Mouse (Mus musculus) kidney, postnatal 10 days (tissue): ENCODE data around the gene Psmb2.

ENCODE experiments used
- DNase-seq: peaks from one replicate; pipeline ENCODE4 v3.0.0; 2021; ENCODE audit warnings: mixed read lengths

Psmb2 gene

GRCm38 (mm10) chr4:126732531-126733380, 55.3 kb downstream of the Psmb2 start:
- no peak for DNase-seq

DNA sequence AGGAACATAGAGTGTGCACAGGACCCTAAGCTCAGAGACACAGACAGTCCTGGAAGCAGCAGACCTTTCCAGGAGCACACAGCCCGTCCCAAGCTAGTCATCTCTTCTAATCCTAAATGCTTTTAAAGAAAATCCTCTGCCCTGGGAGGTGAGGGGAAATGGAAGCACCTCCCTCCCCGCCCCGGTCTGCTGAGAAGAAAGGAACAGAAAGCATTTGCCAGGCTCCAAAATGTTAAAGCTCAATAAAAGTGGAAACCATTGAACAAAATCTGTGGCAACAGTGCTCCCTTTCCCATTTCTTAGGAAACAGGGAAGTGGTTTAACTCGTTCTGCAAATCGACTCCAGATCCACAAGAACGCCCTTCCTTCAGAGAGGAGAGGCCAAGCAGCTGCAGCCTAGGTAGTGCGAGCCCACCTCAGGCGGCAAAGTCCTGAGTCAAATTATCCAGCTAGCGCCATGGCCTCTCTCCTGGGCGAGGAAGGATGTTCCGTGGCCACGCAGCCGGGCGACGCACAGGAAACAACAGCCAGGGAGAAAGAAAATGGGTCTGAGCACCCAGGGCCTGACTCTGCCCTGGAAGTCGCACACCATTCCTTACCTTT, 56.7 kb downstream of the Psmb2 start:
- DNase-seq, result no peak

DNA sequence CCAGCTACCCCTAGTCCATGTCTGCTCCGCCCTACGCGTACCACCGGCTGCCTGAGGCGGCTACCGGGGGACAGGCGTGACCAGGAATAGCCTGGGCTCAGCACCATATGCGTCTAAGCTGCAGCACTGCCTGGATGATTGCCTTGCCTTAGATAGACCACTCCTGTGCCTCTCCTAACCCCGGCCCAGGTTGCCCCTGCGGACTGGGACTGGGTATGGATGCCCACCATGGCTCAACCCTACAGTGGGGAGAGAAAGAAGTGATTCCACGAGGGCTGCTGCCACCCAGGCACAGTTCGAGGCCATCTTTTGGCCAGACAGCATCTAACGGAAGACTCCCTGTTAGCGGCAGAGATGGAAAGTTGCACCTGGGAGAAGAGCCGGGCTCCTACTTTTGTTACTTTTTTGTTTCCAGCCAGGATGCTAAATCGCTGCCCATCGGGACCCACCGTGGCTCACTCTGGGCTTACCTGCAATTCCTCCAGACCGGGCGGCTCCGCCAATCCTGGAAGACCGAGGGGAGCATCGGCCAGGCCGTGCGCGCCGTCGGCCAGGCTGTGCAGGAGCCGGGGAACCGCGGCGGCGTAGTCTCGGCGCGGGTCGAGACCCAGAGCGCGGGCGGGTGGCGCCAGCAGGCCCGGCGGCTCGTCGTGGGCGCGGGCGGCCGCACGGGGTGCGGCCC, 57.4 kb downstream of the Psmb2 start:
- DNase-seq, result no peak

DNA sequence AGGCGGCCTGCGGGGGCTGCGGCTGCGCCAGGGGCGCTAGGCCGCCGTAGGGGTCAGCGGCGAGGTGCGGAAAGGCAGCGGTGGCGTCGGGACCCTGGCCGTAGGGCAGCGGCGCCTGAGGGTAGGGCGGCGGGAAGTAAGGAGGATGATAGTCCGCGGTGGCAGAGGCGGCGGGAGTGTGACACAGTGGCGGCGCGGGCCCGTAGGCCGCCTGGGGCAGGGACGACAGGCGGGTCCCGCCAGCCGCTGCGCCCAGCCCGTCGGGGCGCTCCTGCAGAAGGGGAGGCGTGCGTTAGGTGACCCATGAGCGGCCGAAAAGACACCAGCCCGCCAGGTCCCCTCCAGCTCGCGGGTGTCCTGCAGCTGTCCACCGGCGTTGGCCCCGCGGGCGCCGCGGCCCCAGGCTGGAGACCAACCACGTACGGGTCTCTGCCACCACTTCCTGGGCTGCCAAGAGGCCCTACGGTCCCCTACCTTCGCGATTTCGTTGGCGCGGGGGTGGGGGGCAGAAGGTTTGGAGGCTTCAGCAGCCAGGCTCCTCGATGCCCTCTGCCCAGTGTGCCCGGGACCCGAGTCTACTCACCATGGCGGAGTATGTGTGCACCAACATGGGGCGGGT, 58.1 kb downstream of the Psmb2 start:
- DNase-seq, result peak; percentile 17

GRCm38 (mm10) chr4:126736001-126736414, 58.6 kb downstream of the Psmb2 start, which contains the start of gene Tfap2e:
Tfap2e (minus strand) TSS chr4:126736240.
- DNase-seq, result peak; percentile 71

- DNase-seq, result no peak
Observed at GRCm38 (mm10) chr4:126739966-126740676, 62.7 kb downstream of the Psmb2 start.

DNA sequence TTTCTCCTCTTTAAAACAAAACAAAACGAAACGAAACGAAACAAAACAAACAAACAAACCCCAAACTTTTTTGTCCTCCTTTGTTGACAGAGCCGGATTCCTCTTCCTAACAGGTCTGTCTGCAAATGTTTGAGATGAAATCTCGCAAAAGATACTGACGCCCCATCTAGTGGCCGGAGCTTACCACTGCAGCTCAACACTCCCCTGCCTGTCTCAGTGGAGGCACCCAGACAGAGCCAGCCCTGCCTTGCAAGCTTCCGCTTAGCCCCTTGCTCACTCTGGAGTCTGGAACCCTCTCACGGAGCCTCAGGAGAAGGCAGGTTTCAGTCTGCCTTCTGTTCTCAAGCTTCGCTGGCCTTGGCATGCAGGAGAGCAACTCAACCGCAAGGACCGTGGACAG, 64.0 kb downstream of the Psmb2 start:
- peak; percentile 88 for DNase-seq

DNA sequence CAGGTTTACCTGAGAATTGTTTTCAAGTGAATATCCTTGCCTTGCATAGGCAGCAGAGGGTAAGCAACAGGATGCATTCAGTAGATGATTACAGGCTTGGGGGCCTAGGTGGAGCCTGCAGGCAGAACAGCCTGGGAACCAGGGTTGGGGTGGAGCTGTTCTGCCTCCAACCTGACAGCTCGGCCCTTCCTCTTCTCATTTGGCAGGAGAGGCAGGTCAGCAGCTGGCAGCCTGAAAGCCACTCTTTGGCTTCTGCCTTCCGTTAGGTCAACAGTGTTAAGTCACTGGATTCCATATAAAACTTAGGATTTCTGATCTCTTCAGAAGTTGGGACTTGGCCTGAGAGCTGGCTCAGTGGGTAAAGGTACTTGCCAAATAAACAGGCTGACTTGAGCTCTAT, 65.5 kb downstream of the Psmb2 start:
- no peak for DNase-seq

- DNase-seq, result no peak
Observed at GRCm38 (mm10) chr4:126743713-126744112, 66.3 kb downstream of the Psmb2 start.

- no peak for DNase-seq
Observed at GRCm38 (mm10) chr4:126744831-126745230, 67.4 kb downstream of the Psmb2 start.

GRCm38 (mm10) chr4:126745506-126746193, 68.2 kb downstream of the Psmb2 start:
- peak; percentile 79 for DNase-seq

- DNase-seq, result no peak
Observed at GRCm38 (mm10) chr4:126746194-126746840, 68.9 kb downstream of the Psmb2 start.

DNA sequence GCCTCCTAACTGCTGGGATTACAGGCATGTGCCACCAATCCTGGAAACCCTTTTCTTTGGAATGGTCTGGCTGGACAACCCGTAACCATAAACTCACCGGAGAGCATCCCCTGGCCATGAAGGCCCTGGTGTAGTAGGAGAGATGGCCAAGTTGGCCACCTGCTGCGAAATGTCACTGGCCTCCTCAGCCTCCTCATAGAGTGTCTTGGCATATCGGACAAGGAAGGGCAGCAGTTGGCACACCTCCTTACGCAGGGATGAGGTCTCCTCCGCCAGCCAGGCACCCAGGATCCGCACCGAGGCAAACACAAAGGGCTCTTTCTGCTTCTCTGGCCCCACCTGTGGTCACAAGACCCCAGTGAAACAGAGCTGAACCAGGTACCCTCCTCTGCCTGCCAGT, 71.0 kb downstream of the Psmb2 start:
- no peak for DNase-seq

GRCm38 (mm10) chr4:126749553-126749952, 72.1 kb downstream of the Psmb2 start:
- no peak for DNase-seq

GRCm38 (mm10) chr4:126750046-126750683, 72.7 kb downstream of the Psmb2 start:
- DNase-seq, result peak; percentile 42

- DNase-seq, result no peak
Observed at GRCm38 (mm10) chr4:126750863-126751555, 73.6 kb downstream of the Psmb2 start.

DNA sequence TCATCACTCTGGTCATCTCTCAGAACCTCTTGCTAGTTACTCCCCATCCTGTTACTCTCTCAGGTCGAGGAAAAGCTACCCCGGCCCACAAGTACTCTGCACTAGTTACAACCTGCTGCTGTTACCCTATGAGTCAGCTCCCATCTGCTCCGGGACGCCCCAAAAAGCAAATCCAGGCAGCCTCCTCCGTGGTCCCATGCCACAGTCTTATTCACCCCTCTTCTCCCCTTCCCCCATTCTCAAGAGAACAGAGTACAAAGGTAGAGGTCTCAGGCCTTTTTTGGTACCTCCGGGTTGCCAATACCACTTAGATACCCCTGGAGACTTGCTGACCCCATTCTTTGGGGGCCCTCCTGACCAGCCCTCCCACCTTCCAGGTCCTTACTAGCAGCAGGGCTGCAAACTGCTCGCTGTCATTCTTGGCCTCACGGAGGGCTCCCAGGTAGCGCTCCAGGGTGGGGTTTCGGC, 74.2 kb downstream of the Psmb2 start:
- no peak for DNase-seq

GRCm38 (mm10) chr4:126752024-126752607, 74.7 kb downstream of the Psmb2 start:
- no peak for DNase-seq

DNA sequence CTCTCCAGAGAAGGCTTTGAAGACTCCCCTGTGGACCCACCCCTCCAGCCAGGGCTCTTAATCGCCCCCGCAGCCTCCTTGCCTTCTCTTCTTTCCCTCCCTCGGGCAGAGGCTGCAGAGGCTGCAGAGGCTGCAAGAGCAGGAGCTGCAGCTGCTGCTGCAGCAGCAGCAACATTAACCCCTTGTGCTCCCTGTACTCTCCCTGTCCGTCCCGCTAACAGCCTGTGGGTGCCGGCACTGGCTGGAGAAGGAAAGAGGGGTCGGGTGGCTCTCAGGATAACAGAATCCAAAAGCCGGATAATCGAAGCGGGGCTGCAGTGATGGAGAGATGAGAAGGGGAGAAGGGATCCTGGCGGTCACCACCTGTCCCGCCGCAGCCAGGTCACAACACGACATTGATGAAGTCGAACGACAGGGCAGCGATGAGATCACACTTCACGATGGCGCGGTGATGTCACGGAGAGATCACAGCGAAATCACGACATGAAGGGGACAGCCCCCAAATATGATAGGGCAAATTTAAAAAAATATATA, 75.2 kb downstream of the Psmb2 start:
- peak; percentile 40 for DNase-seq
